Mouse (Mus musculus): ENCODE data around the gene Lztr1. TPM values are rescaled to one million over a fixed set of nuclear protein-coding genes. Genes with fewer than 3 reads are reported as not detected.

Lztr1 gene
- polyA plus RNA-seq, 1 experiment from 2014 or later = 47.8 TPM

- Histone ChIP-seq H3K4me1 (ENCODE audit: control insufficient read depth in 2 of 2, insufficient read depth in 2 of 2, low read length in 2 of 2) (peaks cover 37 to 46% of the 10 kb centered on the region in 2 experiments), H3K4me3 (ENCODE audit: control insufficient read depth in 1 of 2, insufficient read depth in 1 of 2, low read depth in 1 of 2, low read length in 2 of 2) (no peak overlapping the region), H3K4me2 (ENCODE audit: low read length) (peak overlapping the region; percentile 51), H3K27ac (replicated peaks in 1 of 2; ENCODE audit: control insufficient read depth in 1 of 2, insufficient read depth in 1 of 2, low read depth in 2 of 2, low read length in 2 of 2) (peak overlapping the region in 1 of 2 experiments; percentile 24; a peak in 3 of 4 replicates), H3K27me3 (ENCODE audit: control insufficient read depth, insufficient read depth, low read length) (no peaks in the 10 kb centered on the region), H3K36me3 (ENCODE audit: control insufficient read depth, insufficient read depth, low read length) (no peaks in the 10 kb centered on the region), H3K9ac (ENCODE audit: low read length) (peak overlapping the region; percentile 46), H3K9me3 (ENCODE audit: control insufficient read depth, low read length) (no peaks in the 10 kb centered on the region)
- 2% methylated on average over 5 of the region's 5 CpGs for WGBS
- no peak for ATAC-seq (ENCODE audit: insufficient number of reproducible peaks, insufficient read depth, low FRiP score, low read depth)
Measured at GRCm38 (mm10) chr16:17558811-17559210, 50.3 kb downstream of the Lztr1 start.

- H3K4me1 ChIP-seq (ENCODE audit: control insufficient read depth in 2 of 2, insufficient read depth in 2 of 2, low read length in 2 of 2) = peaks cover 31 to 39% of the 10 kb centered on the region in 2 experiments
- WGBS = 58% methylated on average over 9 of the region's 9 CpGs
- no peaks in the 10 kb centered on the region for H3K9me3 ChIP-seq (ENCODE audit: control insufficient read depth, low read length)
- peak overlapping the region; percentile 51 for H3K4me2 ChIP-seq (ENCODE audit: low read length)
- H3K4me3 ChIP-seq (ENCODE audit: control insufficient read depth in 1 of 2, insufficient read depth in 1 of 2, low read depth in 1 of 2, low read length in 2 of 2) = no peak overlapping the region
- H3K9ac ChIP-seq (ENCODE audit: low read length) = no peak overlapping the region
- ATAC-seq (ENCODE audit: insufficient number of reproducible peaks, insufficient read depth, low FRiP score, low read depth) = no peak
- no peak overlapping the region; a peak in 1 of 4 replicates for H3K27ac ChIP-seq (replicated peaks in 1 of 2; ENCODE audit: control insufficient read depth in 1 of 2, insufficient read depth in 1 of 2, low read depth in 2 of 2, low read length in 2 of 2)
- no peaks in the 10 kb centered on the region for H3K36me3 ChIP-seq (ENCODE audit: control insufficient read depth, insufficient read depth, low read length)
- no peaks in the 10 kb centered on the region for H3K27me3 ChIP-seq (ENCODE audit: control insufficient read depth, insufficient read depth, low read length)
Measured at GRCm38 (mm10) chr16:17559396-17560027, 51.0 kb downstream of the Lztr1 start.

GRCm38 (mm10) chr16:17561128-17561750 is 52.8 kb downstream of the Lztr1 start, which contains the start of gene Lrrc74b:
Lrrc74b (minus strand) TSS chr16:17561247.
- peak within 1 kb of the TSS; percentile 83 for H3K4me2 ChIP-seq (ENCODE audit: low read length)
- under 1% methylated on average over 22 of the region's 22 CpGs for WGBS
- ATAC-seq (ENCODE audit: insufficient number of reproducible peaks, insufficient read depth, low FRiP score, low read depth) = peak; percentile 68

GRCm38 (mm10) chr16:17561751-17562208 is 53.3 kb downstream of the Lztr1 start, which contains the start of gene P2rx6:
P2rx6 (plus strand) TSS chr16:17561885.
- WGBS = 3% methylated on average over 10 of the region's 10 CpGs
- H3K4me1 ChIP-seq (ENCODE audit: control insufficient read depth in 2 of 2, insufficient read depth in 2 of 2, low read length in 2 of 2) = peaks cover 26 to 29% of the 10 kb centered on the region in 2 experiments
- peak within 1 kb of the TSS; percentile 61 for H3K9ac ChIP-seq (ENCODE audit: low read length)
- peak within 1 kb of the TSS; percentile 64; a peak in 3 of 4 replicates for H3K27ac ChIP-seq (replicated peaks in 1 of 2; ENCODE audit: control insufficient read depth in 1 of 2, insufficient read depth in 1 of 2, low read depth in 2 of 2, low read length in 2 of 2)
- H3K36me3 ChIP-seq (ENCODE audit: control insufficient read depth, insufficient read depth, low read length) = no peaks in the 10 kb centered on the region
- H3K9me3 ChIP-seq (ENCODE audit: control insufficient read depth, low read length) = no peaks in the 10 kb centered on the region
- peak within 1 kb of the TSS; percentile 36 to 39 for H3K4me3 ChIP-seq (ENCODE audit: control insufficient read depth in 1 of 2, insufficient read depth in 1 of 2, low read depth in 1 of 2, low read length in 2 of 2)
- peak within 1 kb of the TSS; percentile 83 for H3K4me2 ChIP-seq (ENCODE audit: low read length)
- no peaks in the 10 kb centered on the region for H3K27me3 ChIP-seq (ENCODE audit: control insufficient read depth, insufficient read depth, low read length)
- no peak; the same call in 1 of the 2 replicates for ATAC-seq (ENCODE audit: insufficient number of reproducible peaks, insufficient read depth, low FRiP score, low read depth)

More at GRCm38 (mm10) chr16:17561128-17561750, 52.8 kb downstream of the Lztr1 start, which contains the start of gene Lrrc74b:
- Histone ChIP-seq H3K9ac (ENCODE audit: low read length) (peak within 1 kb of the TSS; percentile 61), H3K36me3 (ENCODE audit: control insufficient read depth, insufficient read depth, low read length) (no peaks in the 10 kb centered on the region), H3K4me3 (ENCODE audit: control insufficient read depth in 1 of 2, insufficient read depth in 1 of 2, low read depth in 1 of 2, low read length in 2 of 2) (peak within 1 kb of the TSS; percentile 36 to 39), H3K4me1 (ENCODE audit: control insufficient read depth in 2 of 2, insufficient read depth in 2 of 2, low read length in 2 of 2) (peaks cover 26 to 29% of the 10 kb centered on the region in 2 experiments), H3K9me3 (ENCODE audit: control insufficient read depth, low read length) (no peaks in the 10 kb centered on the region), H3K27me3 (ENCODE audit: control insufficient read depth, insufficient read depth, low read length) (no peaks in the 10 kb centered on the region), H3K27ac (replicated peaks in 1 of 2; ENCODE audit: control insufficient read depth in 1 of 2, insufficient read depth in 1 of 2, low read depth in 2 of 2, low read length in 2 of 2) (peak within 1 kb of the TSS; percentile 64; a peak in 3 of 4 replicates)

GRCm38 (mm10) chr16:17563580-17563979 is 55.1 kb downstream of the Lztr1 start:
- no peaks in the 10 kb centered on the region for H3K36me3 ChIP-seq (ENCODE audit: control insufficient read depth, insufficient read depth, low read length)
- H3K4me1 ChIP-seq (ENCODE audit: control insufficient read depth in 2 of 2, insufficient read depth in 2 of 2, low read length in 2 of 2) = peaks cover 20 to 23% of the 10 kb centered on the region in 2 experiments
- no peak for ATAC-seq (ENCODE audit: insufficient number of reproducible peaks, insufficient read depth, low FRiP score, low read depth)
- H3K4me2 ChIP-seq (ENCODE audit: low read length) = no peak overlapping the region
- 44% methylated on average over 1 of the region's 1 CpGs for WGBS
- no peaks in the 10 kb centered on the region for H3K27me3 ChIP-seq (ENCODE audit: control insufficient read depth, insufficient read depth, low read length)
- no peaks in the 10 kb centered on the region for H3K9me3 ChIP-seq (ENCODE audit: control insufficient read depth, low read length)
- no peak overlapping the region for H3K27ac ChIP-seq (replicated peaks in 1 of 2; ENCODE audit: control insufficient read depth in 1 of 2, insufficient read depth in 1 of 2, low read depth in 2 of 2, low read length in 2 of 2)
- H3K9ac ChIP-seq (ENCODE audit: low read length) = no peak overlapping the region
- no peak overlapping the region for H3K4me3 ChIP-seq (ENCODE audit: control insufficient read depth in 1 of 2, insufficient read depth in 1 of 2, low read depth in 1 of 2, low read length in 2 of 2)

- Histone ChIP-seq H3K4me1 (ENCODE audit: control insufficient read depth in 2 of 2, insufficient read depth in 2 of 2, low read length in 2 of 2) (peaks cover 14 to 17% of the 10 kb centered on the region in 2 experiments), H3K27ac (replicated peaks in 1 of 2; ENCODE audit: control insufficient read depth in 1 of 2, insufficient read depth in 1 of 2, low read depth in 2 of 2, low read length in 2 of 2) (no peak overlapping the region), H3K4me3 (ENCODE audit: control insufficient read depth in 1 of 2, insufficient read depth in 1 of 2, low read depth in 1 of 2, low read length in 2 of 2) (no peak overlapping the region), H3K36me3 (ENCODE audit: control insufficient read depth, insufficient read depth, low read length) (no peaks in the 10 kb centered on the region), H3K9me3 (ENCODE audit: control insufficient read depth, low read length) (no peaks in the 10 kb centered on the region), H3K9ac (ENCODE audit: low read length) (no peak overlapping the region), H3K27me3 (ENCODE audit: control insufficient read depth, insufficient read depth, low read length) (no peaks in the 10 kb centered on the region), H3K4me2 (ENCODE audit: low read length) (no peak overlapping the region)
- no peak for ATAC-seq (ENCODE audit: insufficient number of reproducible peaks, insufficient read depth, low FRiP score, low read depth)
- WGBS = 66% methylated on average over 2 of the region's 2 CpGs
Measured at GRCm38 (mm10) chr16:17564221-17564620, 55.7 kb downstream of the Lztr1 start.

GRCm38 (mm10) chr16:17564771-17565170 is 56.3 kb downstream of the Lztr1 start:
- WGBS = 47% methylated on average over 3 of the region's 3 CpGs
- H3K9me3 ChIP-seq (ENCODE audit: control insufficient read depth, low read length) = no peaks in the 10 kb centered on the region
- no peak overlapping the region for H3K4me2 ChIP-seq (ENCODE audit: low read length)
- no peaks in the 10 kb centered on the region for H3K27me3 ChIP-seq (ENCODE audit: control insufficient read depth, insufficient read depth, low read length)
- no peak for ATAC-seq (ENCODE audit: insufficient number of reproducible peaks, insufficient read depth, low FRiP score, low read depth)
- H3K4me1 ChIP-seq (ENCODE audit: control insufficient read depth in 2 of 2, insufficient read depth in 2 of 2, low read length in 2 of 2) = peaks cover 13 to 16% of the 10 kb centered on the region in 2 experiments
- H3K27ac ChIP-seq (replicated peaks in 1 of 2; ENCODE audit: control insufficient read depth in 1 of 2, insufficient read depth in 1 of 2, low read depth in 2 of 2, low read length in 2 of 2) = no peak overlapping the region
- no peak overlapping the region for H3K9ac ChIP-seq (ENCODE audit: low read length)
- no peak overlapping the region for H3K4me3 ChIP-seq (ENCODE audit: control insufficient read depth in 1 of 2, insufficient read depth in 1 of 2, low read depth in 1 of 2, low read length in 2 of 2)
- no peaks in the 10 kb centered on the region for H3K36me3 ChIP-seq (ENCODE audit: control insufficient read depth, insufficient read depth, low read length)

Measured in heart, embryonic 14.5 days (tissue).